Mouse (Mus musculus): ENCODE measurements around the gene Hist2h2ab.
"Not testable (repeated sequence)": the region's sequence is repeated elsewhere in the genome, so short reads cannot be mapped to it uniquely, and the experiment has no call there.

The Hist2h2ab gene

DNA sequence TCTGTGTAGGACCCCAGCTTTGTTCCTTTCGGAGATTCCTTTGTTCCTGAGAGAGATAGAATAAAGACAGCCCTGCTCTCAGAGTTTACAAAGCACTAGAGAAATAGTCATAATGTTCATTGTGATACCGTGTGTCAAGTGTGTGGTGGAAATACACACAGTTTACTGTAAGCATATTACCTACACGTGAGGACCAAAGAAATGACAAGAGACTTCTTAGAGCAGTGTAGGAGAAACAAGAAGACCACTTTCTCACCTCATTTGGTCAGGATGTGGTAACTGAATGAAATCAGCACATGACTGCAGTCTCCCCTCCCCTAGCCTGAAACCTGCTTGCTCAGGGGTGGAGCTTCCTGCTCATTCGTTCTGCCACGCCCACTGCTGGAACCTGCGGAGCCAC is 21.5 kb upstream of the Hist2h2ab start:
- DNase-seq (ENCODE audit: low spot score in 2 of 2) = no peak

GRCm38 (mm10) chr3:96198601-96199251 is 20.9 kb upstream of the Hist2h2ab start:
- not testable (repeated sequence) for DNase-seq (ENCODE audit: low spot score in 2 of 2)

- no peak for DNase-seq (ENCODE audit: low spot score in 2 of 2)
Observed at GRCm38 (mm10) chr3:96199731-96200130, 19.9 kb upstream of the Hist2h2ab start.

DNA sequence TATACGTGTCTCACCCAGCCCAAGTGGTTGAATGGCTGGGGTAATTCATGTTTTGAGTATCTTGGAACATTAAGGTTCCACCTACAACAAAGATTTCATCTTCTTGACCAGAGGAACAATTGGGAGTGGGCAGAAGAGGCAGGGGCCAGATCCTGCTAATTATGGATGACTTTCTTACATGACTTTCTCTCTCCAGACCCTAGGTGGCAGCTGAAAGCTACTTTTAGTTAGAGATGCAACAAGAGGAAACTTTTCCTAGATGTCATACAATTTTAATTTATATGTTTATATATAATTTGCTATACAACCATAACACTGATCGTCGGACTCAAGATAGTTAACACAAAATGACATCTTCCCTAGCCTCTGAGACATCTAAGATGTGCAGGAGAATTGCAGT is 11.8 kb upstream of the Hist2h2ab start:
- no peak for DNase-seq (ENCODE audit: low spot score in 2 of 2)

GRCm38 (mm10) chr3:96209242-96209641 is 10.4 kb upstream of the Hist2h2ab start:
- DNase-seq (ENCODE audit: low spot score in 2 of 2) = no peak

- DNase-seq (ENCODE audit: low spot score in 2 of 2) = peak in 1 of 2 experiments; percentile 37
Observed at GRCm38 (mm10) chr3:96219191-96219641, 449 bp upstream of the Hist2h2ab start.

DNA sequence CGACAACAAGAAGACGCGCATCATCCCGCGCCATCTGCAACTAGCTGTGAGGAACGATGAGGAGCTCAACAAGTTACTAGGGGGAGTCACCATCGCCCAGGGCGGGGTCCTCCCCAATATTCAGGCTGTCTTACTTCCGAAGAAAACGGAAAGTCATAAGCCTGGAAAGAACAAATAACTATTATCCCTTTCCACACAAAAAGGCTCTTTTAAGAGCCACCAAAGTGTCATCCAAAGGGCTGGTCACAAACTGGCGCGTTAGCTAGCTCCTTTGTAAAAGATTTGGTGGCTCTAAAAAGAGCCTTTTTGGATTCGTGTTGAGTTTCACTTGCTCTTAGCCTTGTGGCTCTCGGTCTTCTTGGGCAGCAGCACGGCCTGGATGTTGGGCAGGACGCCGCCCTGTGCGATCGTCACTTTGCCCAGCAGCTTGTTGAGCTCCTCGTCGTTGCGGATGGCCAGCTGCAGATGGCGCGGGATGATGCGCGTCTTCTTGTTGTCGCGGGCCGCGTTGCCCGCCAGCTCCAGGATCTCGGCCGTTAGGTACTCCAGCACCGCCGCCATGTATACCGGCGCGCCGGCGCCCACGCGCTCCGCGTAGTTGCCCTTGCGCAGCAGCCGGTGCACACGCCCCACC is 583 bp downstream of the Hist2h2ab start:
- DNase-seq (ENCODE audit: low spot score in 2 of 2) = not testable (repeated sequence)

- DNase-seq (ENCODE audit: low spot score in 2 of 2) = peak; percentile 78 to 83
Observed at GRCm38 (mm10) chr3:96220765-96221639, 1.3 kb downstream of the Hist2h2ab start, which contains the start of the genes Hist2h2ac and Hist2h2be. Hist2h2ac (minus strand) TSS chr3:96220880. Hist2h2be (plus strand) TSS chr3:96221119.

- peak; percentile 18 to 28 for DNase-seq (ENCODE audit: low spot score in 2 of 2)
Observed at GRCm38 (mm10) chr3:96221640-96222038, 2.0 kb downstream of the Hist2h2ab start.

DNA sequence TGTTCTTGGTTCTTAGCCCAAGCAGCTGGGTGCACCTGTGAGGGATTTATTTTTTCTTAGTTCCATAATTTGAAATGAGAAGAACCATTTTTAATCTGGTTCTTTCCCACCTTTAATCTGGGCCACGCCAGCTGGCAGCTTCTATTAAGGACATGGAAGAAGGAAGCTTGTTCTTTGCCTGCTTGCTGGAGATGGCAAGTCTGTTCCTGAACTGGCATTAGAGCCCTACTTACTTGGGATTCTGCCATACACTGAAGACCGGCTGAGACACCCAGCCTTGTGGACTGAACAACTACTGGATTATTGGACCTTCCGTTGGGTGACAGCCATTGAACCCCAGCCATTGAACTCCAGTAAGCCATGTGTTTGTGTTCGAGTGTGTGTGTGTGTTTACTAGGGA is 3.1 kb downstream of the Hist2h2ab start:
- no peak for DNase-seq (ENCODE audit: low spot score in 2 of 2)

- no peak for DNase-seq (ENCODE audit: low spot score in 2 of 2)
Observed at GRCm38 (mm10) chr3:96225421-96225820, 5.8 kb downstream of the Hist2h2ab start.

GRCm38 (mm10) chr3:96226695-96227648 is 7.3 kb downstream of the Hist2h2ab start:
- DNase-seq (ENCODE audit: low spot score in 2 of 2) = no peak

- no peak for DNase-seq (ENCODE audit: low spot score in 2 of 2)
Observed at GRCm38 (mm10) chr3:96228828-96229227, 9.2 kb downstream of the Hist2h2ab start.

DNA sequence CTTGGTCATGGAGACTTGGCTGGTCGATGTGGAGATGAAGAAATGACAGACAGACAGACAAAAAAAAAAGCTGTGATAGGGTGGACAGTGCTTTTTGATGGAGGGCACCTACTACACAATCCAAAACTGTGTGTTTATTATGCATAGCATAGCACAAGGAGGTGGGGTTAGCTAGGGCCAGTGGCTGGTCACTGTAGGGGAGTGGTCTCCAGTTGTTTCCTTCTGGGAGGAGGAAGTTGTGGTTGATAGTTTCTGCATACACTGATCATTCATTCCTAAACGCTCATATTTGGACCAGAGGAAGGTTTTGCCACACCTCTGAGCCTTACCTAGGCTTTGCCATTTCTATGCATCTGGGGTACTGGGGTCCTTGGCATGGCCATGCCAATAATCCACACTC is 10.7 kb downstream of the Hist2h2ab start:
- DNase-seq (ENCODE audit: low spot score in 2 of 2) = no peak

DNA sequence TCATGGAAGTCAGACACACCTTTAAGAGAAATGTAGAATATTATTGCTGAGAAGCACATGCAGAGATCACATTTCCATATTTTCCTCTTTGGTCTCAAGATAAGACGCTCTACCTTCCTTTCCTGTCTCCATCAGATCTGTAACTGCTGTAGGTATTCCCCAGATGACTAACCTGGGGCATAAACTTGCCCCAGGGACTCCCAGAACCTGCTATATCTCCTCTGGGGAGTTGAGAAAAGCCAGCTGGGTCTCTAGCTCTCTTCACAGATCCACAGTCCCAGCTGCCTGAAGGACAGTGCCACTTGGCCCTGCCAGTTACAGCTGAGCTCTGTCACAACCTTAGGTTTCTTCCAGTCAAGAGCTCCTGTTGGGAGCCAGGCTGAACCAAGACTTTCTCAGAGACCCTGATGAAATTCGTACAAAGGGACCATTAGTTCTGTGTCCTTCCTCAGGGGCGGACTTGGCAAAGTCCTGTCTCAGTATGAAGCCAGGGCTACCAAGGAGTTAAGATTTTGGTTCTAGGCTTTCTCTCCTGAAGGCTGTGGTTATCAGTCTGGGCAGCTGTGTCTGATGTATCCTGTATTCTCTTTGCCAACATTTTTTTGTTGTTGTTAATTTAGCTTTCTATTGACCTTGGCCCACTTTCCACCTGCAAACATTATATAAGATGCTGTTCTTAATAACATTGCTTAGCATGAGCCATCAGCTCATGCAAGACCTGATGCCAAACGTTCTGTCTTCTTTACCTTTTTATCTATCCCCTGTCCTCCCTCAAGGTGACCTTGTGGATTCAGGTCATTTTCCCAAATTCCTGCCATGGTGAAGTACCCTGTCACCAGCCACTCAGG is 11.5 kb downstream of the Hist2h2ab start:
- DNase-seq (ENCODE audit: low spot score in 2 of 2) = no peak

DNA sequence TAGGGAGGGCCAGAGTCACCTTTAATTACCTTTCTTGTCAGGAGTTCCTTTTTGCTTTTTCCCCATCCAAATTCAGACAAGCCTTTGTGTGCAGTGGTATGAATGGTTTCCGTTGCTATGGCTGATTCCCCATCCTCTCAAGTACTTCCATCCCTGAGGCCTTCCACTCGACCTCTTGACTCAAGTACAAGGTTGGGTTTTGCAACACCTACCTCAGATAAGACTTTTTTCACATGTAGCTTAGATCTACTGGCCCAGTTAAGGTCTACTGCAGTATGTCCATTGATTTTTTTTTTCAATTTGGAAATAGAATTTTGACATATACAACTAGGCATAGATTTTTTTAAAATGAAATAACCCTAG is 12.1 kb downstream of the Hist2h2ab start:
- DNase-seq (ENCODE audit: low spot score in 2 of 2) = no peak

DNA sequence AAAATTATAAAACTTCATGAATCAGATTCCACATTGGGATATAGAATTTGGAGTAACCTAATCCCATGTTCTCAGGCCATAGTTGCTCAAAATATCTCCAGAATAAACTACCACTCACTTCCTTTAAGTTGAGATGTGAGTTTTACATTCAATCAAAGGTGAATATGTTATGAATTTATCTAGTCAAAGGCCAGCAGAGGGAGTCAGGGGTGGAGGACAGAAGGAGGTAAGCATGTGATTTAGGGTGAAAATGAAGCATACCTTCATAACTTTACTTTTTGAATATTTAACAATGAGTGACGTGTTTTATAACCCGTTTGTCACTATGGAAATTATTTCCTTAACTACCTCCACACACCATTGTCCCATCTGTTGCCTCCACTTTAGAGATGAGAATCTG is 15.2 kb downstream of the Hist2h2ab start:
- DNase-seq (ENCODE audit: low spot score in 2 of 2) = no peak

DNA sequence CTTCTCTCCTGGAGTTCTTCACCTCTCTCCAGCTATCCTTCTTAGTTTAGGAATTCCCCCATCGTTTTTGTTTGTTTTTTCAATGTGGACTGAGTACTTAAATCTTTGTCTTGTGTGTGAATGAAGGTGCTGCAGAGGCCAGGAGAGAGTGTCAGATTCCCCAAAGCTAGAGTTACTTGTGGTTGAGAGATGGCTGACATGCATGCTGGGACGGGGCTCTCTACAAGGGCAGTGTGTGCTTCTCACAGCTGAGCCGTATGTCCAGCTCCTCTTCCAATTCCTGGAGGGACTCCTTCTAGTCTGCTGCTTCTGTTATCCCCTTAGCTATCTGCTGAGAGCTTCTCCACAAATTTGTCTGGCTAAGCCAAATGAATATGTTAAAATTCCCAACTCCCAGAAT is 16.2 kb downstream of the Hist2h2ab start:
- no peak for DNase-seq (ENCODE audit: low spot score in 2 of 2)

DNA sequence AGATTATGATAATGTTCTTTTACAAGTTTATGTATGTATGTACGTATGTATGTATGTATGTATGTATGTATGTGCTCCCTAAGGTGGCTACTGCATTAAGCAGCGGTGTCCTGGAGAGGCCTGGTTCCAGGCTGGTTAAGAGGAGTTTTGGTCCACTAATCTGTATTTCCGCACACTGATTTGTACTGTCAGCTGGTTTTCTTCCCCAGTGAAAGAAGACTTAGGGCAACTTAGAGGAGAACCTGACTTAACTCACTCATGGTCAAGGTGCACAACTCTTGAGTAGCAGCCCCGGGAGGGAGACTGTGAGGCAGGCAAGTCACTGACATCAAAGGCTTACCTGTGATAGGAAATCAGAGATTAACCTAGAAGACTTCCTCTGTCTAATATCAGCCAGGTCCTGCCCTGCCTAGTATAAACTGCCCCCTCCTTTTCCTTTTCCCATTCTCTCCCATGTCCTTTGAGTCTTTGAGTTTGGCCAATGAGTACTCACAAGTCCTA is 17.2 kb downstream of the Hist2h2ab start:
- no peak for DNase-seq (ENCODE audit: low spot score in 2 of 2)

DNA sequence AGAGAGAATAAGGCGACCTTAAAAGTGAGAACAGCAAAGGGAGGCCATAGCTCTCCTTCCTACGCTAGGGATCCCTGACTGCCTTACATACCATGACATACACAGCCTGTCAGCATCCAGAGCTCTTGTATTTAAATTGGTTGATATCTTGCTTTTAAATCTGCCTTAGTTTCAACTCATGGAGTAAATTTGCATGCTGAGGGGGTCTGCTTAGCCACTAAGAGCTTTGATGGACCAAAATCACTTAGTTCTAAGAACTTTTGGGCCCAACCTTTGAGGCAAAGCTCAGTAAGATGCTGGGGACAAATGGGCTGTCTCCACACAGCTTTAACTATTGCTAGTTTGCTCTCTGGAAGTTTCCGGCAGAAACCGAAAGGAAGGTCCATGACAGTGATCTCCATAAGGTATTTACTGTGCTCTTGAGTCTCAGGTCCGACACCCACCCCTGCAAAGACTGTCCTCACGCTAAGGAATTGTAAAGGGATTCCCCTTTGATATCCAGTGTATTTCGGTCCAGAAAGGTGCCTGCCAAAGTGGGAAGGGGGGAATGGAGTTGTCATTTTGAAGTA is 17.8 kb downstream of the Hist2h2ab start:
- DNase-seq (ENCODE audit: low spot score in 2 of 2) = no peak
